Mouse (Mus musculus): ENCODE data around the gene Rad1. TPM values are rescaled to one million over a fixed set of nuclear protein-coding genes. Genes with fewer than 3 reads are reported as not detected.
"Not testable (repeated sequence)": the region's sequence is repeated elsewhere in the genome, so short reads cannot be mapped to it uniquely, and the experiment has no call there.

Gene Rad1
- 1 to 10 TPM; 5.0 to 5.8 TPM for total RNA-seq (2021)
- long read RNA-seq, experiment 1, partial matches to known transcripts: 1 of 5 reads
- long read RNA-seq, experiment 1, other reads (novel, unspliced or antisense): 1 of 5 reads
- long read RNA-seq, experiment 2, partial matches to known transcripts: 2 of 5 reads
- long read RNA-seq, experiment 2, other reads (novel, unspliced or antisense): 2 of 5 reads

DNA sequence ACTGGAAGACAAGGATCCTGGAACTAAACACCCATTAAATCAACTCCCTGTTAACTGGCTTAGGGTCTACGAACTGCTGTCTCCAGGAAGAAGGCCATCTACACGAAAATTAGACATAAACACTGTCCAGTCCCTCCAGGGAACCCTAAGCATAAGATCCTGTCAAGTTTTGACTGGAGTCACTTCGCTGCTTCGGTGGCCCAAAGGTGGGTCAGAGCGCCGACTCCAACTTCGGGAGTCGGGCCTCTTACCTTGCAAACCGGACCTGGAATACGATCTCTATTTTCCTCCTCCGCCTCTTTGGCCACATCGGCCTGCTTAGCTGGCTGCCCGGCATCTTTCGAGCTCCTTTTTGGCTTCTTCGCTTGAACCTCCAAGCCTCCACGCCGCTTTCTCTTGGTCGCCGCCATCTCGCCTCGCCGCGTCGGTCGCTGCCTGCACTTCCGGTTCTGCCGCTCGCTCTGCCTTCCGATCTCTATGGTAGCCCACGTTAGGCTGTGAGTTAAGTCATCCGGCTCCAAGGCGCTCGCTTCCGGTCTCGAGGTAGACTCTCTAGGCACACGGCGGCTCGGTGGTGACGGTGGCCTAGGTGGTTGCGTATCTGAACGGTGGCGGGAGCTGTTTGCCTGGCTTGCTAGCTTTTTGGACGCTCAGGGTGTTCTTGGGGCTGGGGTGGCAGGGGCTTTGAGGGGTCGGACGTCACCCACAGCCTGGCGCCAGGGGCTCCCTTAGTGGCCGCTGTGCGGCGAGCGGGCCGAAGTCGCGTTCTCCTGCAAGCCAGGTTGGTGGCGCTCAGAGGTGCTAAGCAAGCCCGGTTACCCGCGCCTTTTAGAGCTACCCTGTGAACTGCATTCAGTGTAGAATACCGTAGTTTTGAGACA, at the start of gene Rad1, which contains the start of gene Brix1:
Gene Rad1, plus strand, starts transcription at position 535 of the 881 bp plus-strand sequence.
Gene Brix1, minus strand, starts transcription at position 464 of the 881 bp plus-strand sequence.
- intact Hi-C loops (cut with DNase I; ENCODE audit: low total_unique reads): no loop called here
- DNase-seq: peak; percentile 93

GRCm38 (mm10) chr15:10436893-10437292, 48.9 kb upstream of the Rad1 start:
- intact Hi-C loops (cut with DNase I; ENCODE audit: low total_unique reads): no loop called here
- no peak for DNase-seq

GRCm38 (mm10) chr15:10439963-10440362, 45.9 kb upstream of the Rad1 start:
- DNase-seq: no peak
- intact Hi-C loops (cut with DNase I; ENCODE audit: low total_unique reads): no loop called here

DNA sequence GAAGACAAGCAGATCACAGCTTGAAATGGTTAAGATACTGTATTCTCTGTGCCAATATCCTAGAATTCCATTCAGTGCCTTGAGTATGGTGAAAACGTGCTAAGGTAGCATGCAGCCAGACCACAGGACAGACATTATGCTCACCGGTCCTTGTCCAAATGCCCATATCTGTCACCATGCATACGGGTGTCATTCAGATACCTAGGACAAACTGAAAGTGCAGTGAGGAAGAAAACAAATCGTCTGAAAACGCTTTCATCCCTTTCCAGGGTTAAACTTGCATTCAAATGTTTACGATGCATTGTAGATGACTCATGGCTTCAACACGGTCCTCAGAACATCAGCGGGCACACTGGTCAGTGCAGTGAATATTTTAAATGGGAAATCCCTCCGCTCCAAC, 44.3 kb upstream of the Rad1 start:
- intact Hi-C loops (cut with DNase I; ENCODE audit: low total_unique reads): no loop called here
- DNase-seq: no peak

GRCm38 (mm10) chr15:10442275-10442674, 43.5 kb upstream of the Rad1 start:
- intact Hi-C loops (cut with DNase I; ENCODE audit: low total_unique reads): no loop called here
- no peak for DNase-seq

- DNase-seq: no peak
- intact Hi-C loops (cut with DNase I; ENCODE audit: low total_unique reads): no loop called here
Measured at GRCm38 (mm10) chr15:10447102-10447501, 38.7 kb upstream of the Rad1 start.

GRCm38 (mm10) chr15:10460986-10461385, 24.8 kb upstream of the Rad1 start:
- intact Hi-C loops (cut with DNase I; ENCODE audit: low total_unique reads): no loop called here

GRCm38 (mm10) chr15:10463555-10463954, 22.3 kb upstream of the Rad1 start:
- no peak for DNase-seq
- intact Hi-C loops (cut with DNase I; ENCODE audit: low total_unique reads): no loop called here

More at GRCm38 (mm10) chr15:10460986-10461385, 24.8 kb upstream of the Rad1 start:
- DNase-seq: no peak

DNA sequence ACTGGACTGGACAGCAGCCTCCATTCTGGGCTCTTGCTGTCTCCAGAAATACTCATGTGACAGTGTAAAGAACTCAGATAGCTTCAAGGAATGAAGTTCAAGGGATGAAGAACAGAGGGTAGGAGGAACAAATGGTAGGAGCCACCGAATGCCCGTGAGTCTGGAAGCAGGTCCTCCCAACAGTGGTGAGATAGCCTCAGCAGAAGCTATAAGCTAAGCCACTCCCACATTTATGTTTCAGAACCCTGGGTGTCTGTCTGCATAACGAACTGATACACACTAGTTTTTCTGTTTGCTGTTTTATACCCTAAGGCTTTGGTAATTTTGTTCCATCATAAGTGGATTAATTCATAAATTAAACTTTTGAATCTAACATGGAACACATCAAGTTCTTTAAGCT, 21.1 kb upstream of the Rad1 start:
- intact Hi-C loops (cut with DNase I; ENCODE audit: low total_unique reads): no loop called here
- no peak for DNase-seq

DNA sequence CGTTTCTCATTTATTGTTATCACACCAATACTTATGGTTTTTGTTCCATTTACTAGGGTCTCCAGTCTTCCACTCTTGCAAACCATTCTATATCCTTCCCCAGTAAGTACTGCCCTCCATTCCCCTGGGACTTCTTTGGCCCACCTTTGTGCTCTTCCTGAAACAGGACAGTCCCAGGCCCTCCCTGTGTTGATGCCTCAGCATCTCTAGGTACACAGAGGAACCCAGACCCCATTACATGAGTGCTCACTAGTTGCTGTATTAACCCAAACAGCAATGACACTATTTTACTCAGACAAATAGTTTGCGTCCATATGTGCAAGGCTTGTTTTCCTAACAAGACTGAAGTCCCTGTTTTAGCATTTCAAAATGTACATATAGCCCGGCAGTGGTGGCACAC, 17.1 kb upstream of the Rad1 start:
- intact Hi-C loops (cut with DNase I; ENCODE audit: low total_unique reads): no loop called here

DNA sequence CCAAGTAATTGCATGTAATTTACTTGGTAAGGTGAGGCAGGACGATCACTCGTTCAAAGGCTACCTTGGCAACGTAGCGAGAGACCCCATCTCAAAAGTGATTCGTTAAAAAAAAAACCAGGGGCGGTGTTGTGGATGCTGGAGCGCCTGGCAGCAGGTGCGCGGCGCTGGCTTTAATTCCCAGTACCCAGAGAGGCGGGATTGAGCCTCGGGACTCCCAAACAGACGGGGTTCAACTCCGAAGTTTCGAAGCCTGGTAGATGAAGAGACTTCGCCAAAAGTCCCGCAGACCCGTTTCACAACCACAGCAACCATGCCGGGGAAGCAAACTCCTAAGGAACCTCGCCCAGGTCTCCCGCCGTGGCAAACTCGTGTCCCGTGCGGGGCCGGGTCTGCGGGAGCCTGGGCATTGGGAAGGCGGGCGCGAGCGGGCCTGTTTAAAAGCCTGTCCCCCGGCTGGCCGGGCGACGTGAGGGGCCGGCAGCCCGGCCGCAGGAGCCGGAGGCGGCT, 16.1 kb upstream of the Rad1 start:
- intact Hi-C loops (cut with DNase I; ENCODE audit: low total_unique reads): no loop called here
- no peak for DNase-seq

More for the DNA sequence above, 17.1 kb upstream of the Rad1 start:
- DNase-seq: no peak

DNA sequence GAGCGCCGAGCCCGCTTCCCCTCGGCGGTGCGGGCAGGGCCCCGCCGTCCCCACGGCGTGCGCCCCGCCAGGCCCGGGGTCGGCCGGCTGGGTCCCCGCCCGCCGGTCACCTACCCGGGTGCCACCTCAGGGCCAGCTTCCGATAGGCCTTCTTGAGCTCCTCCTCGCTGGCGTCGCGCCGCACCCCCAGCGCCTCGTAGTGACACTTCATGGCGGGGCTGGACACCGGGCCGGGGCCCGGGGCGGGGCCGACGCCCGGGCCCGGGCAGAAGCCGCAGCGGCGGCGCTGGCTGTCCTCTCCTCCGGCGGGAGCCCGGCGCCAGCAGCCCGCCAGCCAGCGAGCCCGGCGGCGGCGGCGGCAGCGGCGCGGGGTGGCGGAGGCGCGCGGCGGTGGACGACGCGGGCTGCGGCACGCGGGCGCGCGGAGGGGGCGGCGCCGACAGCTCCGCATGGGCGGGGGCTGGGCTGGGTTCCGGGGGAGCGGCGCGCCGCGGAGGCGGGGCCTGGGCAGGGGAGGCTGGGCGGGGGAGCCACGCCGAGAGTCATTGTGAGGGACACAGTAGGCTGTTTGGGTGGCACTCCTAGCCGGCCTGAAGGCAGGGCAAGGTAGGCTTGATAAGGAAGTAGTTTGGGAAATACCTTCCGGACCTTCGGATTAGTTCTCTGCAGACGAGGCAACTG, 15.5 kb upstream of the Rad1 start, which contains the start of gene Dnajc21:
Gene Dnajc21, minus strand, starts transcription at position 366 of the 681 bp plus-strand sequence.
- intact Hi-C loops (cut with DNase I; ENCODE audit: low total_unique reads): no loop called here
- peak; percentile 91 for DNase-seq

DNA sequence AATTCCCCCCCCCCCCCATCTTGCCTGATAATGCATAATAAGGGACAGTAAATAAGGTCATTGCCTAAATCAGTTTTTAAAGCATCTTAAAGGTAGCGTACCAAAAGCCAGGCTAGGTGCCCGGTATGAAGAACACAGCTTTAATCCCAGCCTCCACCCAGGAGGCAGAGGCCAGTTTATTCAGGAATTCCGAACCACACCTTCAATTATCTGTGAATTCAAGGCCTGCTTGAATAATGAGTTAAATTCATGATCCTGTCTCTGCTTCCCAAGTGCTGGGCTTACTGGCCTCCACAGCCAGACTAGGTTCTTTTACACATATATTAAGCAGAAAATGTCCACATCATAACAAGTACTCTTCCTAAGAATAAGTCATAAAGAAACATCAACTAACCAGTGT, 14.9 kb upstream of the Rad1 start:
- DNase-seq: no peak
- intact Hi-C loops (cut with DNase I; ENCODE audit: low total_unique reads): no loop called here

DNA sequence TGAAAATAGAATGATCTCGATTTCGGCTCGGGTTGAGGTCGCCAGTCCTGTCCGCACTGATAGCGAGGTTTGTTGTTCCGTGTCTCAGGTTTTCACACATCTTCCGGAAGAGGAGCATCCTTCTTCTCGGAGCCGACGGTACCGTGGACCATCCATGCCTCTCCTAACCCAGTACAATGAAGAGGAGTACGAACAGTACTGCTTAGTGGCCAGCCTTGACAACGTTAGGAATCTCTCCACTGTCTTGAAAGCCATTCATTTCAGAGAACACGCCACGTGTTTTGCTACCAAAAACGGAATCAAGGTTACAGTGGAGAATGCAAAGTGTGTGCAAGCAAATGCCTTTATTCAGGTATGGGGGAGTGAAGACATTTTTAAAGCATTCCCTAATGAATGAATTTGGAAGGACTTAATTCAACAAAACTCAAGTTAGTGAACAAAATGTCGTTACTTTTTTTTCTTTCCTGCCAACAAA, 584 bp downstream of the Rad1 start:
- DNase-seq: no peak
- intact Hi-C loops (cut with DNase I; ENCODE audit: low total_unique reads): no loop called here

DNA sequence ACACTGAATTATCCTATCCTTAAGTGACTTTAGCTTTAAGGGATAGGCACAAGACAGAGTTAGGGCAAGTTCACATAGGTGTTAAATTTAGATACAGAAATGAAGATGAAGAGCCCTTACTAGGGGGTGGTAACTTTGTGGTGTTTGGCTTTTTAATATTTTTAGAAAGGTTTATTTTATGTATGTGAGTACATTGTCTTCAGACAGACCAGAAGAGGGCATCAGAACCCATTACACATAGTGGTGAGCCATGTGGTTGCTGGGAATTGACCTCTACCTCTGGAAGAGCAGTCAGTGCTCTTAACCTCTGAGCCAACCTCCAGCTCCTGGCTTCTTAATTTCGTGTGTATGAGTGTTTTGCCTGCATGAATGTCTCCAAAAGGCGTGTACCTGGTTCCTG, 1.4 kb downstream of the Rad1 start:
- no peak for DNase-seq
- intact Hi-C loops (cut with DNase I; ENCODE audit: low total_unique reads): no loop called here

DNA sequence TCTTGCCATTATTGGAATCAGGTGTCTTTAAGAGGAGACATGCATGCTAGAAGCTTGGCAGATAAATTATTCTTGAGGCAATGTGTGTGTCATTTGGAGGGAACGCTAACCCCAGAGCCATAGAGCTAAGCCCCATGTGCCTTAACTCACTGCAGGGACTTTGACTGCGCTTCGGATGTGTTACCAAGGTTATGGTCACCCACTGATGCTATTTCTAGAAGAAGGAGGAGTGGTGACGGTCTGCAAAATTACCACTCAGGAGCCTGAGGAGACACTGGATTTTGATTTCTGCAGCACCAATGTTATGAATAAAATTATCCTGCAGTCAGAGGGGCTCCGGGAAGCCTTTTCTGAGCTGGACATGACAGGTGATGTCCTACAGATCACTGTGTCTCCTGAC, 4.3 kb downstream of the Rad1 start:
- no peak for DNase-seq
- intact Hi-C loops (cut with DNase I; ENCODE audit: low total_unique reads): no loop called here

DNA sequence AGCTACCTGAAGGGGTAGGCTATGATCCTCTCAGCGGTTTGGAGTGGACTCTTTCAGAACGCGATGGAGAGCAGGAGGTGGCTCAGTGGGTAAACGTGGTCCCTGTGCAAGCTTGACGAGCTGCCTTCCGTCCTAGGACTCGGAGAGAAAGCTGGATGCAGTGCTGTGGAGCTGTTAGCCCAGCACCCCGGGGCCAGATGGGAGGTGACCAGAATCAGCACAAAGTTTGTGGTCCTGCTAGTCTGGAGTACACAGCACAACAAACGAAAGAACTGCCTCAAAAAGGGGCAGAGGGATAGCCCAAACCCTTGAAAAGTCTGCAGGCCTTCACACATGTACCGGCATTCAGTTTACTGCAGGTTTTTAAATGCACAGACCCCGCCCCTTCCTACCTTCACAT, 10.1 kb downstream of the Rad1 start:
- no peak for DNase-seq
- intact Hi-C loops (cut with DNase I; ENCODE audit: low total_unique reads): no loop called here

- intact Hi-C loops (cut with DNase I; ENCODE audit: low total_unique reads); DNase-seq: not testable (repeated sequence)
Measured at GRCm38 (mm10) chr15:10496696-10497095, 10.9 kb downstream of the Rad1 start.

- DNase-seq: no peak
- intact Hi-C loops (cut with DNase I; ENCODE audit: low total_unique reads): no loop called here
Measured at GRCm38 (mm10) chr15:10499593-10499992, 13.8 kb downstream of the Rad1 start.

- intact Hi-C loops (cut with DNase I; ENCODE audit: low total_unique reads): loop anchor here (10.0 kb wide), 2 partner anchors 215 to 375 kb away; partner anchors contain the start of gene Rai14
- DNase-seq: no peak
Measured at GRCm38 (mm10) chr15:10500035-10500434, 14.2 kb downstream of the Rad1 start.

Measured in gastrocnemius, postnatal 14 days (tissue).